Mouse (Mus musculus) testis, postnatal 14 days (tissue): Measurements from ENCODE around the gene Adi1.

Experiments
- DNase-seq: peaks from one replicate; pipeline ENCODE4 v3.0.0; 2021; ENCODE audit warnings: low spot score

The Adi1 gene

DNA sequence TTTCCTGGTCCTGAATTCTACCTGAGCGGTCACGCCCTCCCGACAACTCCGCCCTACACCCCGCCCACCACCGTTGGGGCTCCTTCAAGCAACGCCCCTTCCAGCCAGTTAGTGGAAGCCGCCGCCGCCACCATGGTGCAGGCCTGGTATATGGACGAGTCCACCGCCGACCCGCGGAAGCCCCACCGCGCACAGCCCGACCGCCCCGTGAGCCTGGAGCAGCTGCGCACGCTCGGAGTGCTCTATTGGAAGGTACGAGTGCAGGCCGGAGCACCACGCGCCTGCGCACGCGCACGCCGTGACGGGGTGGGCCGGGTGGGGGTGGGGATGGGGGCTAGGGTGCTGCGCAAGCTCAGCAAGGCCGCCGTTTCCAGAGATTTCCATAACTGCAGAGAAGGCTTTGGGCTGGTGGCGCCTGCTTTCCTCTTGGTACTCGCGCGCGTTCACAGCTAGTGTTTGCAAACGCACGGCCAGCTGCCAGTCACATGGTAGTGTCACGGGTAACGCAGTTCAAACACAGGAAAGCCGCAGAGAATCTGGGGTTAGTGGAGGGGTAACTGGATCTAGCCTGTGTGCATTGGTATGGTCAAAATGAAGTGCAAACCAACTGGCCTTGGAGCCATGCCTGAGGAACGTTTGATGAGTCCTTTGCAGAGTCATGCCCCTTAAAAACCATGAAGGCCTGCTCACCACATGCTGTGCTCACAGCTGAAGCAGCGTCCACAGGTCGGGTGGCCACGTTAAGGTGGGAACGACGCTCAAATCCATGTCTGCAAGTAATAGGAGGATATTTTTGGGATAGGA, at the start of gene Adi1:
Gene Adi1 (plus strand): TSS at position 111 of the 804 bp plus-strand sequence.
- DNase-seq, result peak; percentile 85

DNA sequence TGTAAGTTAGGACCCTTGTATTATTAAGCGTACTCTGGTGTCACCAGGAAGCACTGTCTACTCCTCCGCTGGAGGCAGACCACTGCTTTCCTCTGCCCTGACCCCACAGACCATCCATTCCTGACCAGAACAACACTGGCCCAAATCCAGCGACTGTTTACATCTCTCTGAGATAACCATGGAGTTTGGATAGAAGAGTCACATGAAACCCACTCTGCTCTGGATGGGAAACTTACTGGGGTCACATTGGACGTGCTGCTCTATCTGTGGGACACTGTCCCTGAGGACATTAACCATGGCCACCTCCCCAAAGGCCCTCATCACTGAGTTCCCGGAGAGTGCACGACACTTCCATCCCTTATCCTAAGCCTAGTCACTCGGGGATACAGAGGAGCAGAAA, 49.6 kb upstream of the Adi1 start:
- DNase-seq, result no peak

DNA sequence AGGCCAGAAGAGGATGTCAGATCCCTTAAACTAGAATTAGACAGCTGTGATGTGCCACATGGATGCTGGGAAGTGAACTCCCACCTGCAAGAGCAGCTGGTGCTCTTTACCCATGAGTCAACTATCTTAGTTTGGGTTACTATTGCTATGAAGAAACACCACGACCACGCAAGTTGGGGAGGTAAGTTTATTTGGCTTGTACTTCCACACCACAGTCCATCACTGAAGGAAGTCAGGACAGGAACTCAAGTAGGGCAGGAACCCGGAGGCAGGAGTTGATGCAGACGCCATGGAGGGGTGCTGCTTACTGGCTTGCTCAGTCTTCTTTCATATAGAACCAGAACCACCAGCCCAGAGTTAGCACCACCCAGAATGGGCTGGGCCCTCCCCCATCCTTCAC, 47.9 kb upstream of the Adi1 start:
- DNase-seq, result no peak

DNA sequence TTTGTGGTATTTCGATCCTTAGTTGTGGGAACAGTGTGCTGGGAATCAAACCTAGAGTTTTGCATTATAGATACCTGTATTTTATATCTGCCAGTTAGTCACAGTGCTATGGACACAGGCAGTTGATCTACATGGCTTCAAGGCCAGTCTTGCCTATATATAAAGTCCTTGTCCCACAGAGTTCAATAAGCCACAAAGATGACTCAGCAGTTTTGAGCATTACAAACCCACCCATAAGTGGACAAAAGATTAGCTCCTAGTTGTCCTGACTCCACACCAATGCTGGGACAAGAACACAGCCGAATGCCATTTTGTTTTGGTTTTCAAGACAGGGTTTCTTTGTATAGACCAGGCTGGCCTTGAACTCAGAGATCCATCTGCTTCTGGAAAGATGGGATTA, 46.6 kb upstream of the Adi1 start:
- DNase-seq, result no peak

DNA sequence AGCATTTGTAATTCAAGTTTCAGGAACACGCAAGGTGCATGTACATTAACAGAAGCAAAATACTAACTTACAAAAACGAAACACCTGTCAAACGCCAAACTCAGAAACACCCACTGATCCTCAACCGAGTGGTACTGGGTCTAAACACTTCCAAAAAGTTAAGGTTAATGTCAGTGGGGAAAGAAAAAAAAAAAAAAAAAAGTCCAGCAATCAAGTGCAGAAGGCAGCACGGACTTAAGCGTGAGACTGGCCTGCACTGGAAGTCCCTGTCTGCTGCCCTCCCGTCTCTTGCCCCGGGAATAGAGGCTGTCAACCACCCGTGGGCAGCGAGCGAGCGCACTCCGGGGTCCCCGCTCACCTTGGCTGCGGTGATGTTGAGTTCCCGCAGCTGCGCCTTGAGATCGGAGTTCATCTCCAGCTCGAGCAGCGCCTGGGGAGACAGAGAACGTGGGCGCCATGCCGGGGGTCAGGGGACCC, 39.9 kb upstream of the Adi1 start:
- DNase-seq, result no peak

DNA sequence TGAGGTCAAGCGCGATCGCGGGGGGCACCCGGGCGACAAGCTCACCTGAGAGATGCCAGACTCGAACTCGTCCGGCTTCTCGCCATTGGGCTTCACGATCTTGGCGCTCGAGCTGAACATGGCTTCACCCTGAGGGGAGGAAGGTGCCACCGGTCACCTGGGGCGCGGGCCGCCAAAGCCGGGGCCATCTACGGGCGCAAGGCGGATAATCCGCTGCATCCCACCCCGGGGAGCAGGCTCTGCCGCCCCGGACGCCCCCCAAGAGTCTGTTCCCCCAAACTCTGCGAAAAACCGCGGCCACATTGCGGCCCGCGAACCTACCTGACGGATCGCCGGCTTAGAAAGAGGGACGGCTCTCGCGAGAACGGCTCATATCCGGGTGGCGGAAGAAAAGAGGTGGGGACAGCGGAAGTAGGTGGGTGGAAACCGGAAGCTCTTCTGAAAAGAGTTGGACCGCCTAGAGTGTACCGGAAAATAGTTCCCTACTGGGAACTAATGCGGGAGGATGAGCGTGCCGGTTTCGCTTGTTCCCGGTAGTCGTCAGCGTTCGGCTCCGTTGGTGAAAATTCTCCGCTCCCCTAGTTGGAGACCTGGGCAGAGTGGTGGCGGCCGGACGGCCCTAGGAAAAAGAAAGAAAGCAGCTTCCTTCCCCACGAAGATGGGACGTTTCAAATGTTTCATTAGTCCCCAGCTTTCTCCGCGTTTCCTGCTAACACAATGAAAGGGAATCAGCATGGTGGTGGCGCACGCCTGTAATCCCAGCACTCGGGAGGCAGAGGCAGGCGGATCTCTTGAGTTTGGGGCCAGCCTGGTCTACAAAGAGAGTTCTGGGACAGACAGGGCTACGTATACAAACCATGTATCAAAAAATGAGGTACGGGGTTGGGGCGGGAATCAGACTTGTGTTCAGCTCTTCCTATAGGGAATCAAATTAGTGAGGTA, 39.2 kb upstream of the Adi1 start, which contains the start of gene Rps7:
Gene Rps7 (minus strand): TSS at position 419 of the 942 bp plus-strand sequence.
- peak; percentile 95 for DNase-seq

DNA sequence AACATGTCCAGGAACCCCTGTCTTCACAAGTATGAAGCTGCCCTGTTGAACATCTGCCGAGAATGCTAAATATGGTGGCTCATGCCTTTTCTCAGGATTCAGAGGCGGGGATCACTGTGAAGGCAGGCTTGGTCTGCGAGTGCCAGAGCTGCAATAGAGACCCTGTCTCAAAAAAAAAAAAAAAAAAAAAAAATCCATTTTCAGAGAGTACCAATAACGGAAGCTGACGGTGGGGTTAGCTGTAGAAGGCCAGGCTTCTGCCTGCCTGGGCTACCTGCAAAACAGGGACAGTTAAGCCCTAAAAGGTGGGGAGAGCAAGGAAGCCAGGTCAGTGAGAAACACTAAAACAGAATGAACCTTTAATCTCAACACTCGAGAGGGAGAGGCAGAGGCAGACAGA, 38.5 kb upstream of the Adi1 start:
- no peak for DNase-seq

DNA sequence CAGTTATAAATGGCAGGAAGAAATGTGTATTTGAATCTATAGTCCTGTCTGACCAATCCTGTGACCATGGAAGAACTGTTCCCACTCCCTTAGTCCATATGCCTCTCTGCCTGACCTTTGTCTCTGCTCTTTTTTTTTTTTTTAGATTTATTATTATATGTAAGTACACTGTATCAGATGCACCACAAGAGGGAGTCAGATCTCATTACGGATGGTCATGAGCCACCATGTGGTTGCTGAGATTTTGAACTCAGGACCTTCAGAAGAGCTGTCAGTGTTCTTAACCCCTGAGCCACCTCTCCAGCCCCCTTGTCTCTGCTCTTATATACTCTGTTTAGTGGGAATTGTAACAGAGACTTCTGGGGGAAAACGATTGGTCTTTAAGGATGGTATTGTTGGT, 36.3 kb upstream of the Adi1 start:
- DNase-seq, result no peak

DNA sequence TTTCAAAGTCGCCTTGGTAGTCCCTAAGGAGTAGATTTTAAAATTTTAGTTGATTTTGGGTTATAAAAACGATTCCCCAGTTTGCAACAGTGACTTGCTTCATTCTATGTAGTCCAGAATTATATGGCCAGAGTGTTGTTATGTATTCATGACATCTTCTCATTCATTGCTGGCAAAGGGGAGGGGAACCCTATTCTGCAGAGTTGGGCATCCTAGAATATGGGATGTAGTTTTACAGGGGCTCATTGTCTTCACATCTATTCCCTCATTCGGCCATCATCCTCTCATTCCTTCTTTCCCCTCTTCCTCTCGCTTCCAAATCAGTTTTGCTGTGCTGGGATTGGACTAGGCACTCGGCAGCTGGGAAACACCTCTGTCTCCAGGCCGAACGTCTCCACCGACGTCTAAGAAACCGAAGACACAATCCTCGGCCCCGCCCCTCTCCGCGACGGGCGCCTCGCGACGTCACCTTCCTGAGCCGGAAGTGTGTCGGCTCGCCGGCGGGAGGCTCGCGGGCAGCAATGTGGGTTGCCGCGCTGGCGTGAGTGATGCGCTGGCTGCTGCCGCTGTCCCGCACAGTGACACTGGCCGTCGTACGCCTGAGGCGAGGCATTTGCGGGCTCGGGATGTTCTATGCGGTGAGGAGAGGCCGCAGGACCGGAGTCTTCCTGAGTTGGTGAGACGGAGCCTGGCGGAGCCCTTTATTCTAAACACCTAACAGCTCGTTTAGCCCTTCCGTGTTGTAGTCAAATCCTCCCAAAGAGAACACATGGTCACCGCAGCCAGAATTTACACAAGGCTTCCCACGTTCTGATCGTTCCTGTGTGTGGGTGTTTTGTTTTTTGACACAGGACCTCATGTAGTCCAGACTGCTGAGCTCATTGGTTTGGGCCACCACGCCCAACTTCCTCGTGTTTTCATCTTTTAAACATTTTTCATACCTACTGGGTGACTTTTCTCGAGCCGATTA, 25.6 kb upstream of the Adi1 start, which contains the start of gene Rnaseh1:
Gene Rnaseh1 (plus strand): TSS at position 462 of the 970 bp plus-strand sequence.
- DNase-seq, result peak; percentile 89

DNA sequence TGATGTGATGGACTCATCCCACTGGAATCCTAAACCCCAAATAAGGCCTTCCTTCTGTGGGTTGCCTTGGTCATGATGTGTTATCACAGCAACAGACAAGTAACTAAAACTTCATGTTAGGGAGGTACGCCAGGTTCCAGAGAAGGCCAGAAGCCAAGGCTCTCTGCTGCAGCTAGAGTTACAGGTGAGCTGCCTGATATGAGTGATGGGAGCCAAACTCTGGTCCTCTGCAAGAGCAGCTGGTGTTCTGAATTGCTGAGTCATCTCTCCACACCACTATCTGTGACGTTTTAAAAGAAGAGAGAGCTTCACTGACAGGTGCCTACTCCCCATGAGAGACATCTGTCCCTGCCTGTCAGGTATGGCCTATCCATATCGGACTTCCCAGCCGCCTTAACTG, 12.4 kb upstream of the Adi1 start:
- no peak for DNase-seq

DNA sequence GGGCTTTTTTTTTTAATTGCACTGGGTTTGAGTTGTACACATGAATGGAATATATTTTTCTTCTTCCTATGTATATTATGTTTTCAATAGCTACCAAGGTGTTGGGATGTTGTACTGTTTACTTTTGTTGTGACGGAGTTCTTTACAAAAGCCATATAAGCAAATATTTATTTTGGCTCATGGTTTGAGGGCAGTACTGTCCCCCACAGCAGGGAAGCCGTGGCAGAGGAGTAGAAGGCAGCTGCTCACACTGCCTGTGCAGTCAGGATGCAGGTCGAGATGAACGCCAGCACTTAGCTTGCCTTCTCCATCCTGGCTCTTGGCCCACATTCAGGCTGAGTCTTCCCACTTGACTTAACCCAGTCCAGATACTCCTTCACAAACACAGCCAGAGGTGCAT, 8.3 kb upstream of the Adi1 start:
- no peak for DNase-seq

DNA sequence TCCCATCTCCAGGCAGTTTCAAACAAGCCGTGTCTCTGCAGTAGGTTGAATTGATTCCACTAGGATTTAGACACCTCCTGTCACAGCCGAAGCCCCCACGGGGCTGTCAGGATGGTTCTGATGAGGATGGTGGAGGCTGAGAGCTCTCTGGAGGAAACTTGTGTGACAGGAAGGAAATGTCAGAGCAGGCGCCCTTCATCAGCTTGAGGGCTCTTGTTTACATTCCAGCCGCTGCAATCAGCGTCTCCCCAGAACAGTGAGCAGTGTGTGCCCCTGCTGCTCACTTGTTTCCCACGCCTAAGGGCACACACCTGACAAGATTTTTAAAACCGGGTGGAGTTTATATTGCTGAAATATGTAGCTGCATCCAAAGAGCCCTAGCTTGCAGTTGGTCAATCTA, 7.7 kb upstream of the Adi1 start:
- DNase-seq, result no peak

DNA sequence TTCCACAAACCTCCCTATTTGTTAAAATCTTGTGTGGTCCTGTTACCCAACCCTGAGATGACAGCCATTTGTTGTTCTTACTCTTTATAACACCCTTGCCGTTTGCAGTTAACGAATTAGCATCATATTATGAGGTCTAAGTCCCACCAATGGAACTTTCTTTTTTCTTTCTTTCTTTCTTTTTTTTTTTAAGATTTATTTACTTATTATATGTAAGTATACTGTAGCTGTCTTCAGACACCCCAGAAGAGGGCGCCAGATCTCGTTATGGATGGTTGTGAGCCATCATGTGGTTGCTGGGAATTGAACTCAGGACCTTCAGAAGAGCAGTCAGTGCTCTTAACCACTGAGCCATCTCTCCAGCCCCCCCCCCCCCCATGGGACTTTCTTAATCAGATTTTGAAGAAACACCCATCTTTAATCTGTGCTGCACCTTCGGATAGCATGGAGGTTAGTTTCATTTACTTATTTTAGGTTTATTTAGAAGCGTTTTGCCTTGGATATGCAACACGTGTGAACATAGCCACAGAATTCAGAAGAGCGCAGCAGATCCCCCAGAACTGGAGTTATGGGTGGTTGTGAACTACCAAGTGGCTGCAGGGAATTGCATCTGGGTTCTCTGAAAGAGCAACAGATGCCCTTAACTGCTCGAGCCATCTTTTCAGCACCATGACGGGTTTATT, 852 bp upstream of the Adi1 start:
- no peak for DNase-seq

DNA sequence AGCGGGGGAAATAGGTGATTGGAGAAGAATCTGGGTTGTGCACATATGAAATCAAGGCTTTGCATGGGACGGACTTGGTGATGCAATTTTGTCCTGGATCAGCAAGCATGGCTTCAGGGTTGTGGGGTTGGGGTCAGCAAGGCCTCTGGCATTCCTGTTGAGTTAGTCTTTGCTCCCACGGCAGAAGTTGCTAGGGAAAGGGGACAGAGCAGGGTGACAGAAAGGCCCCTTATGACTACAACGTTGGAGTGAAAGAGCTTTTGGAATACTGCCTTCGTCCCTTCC, 836 bp downstream of the Adi1 start:
- no peak for DNase-seq

DNA sequence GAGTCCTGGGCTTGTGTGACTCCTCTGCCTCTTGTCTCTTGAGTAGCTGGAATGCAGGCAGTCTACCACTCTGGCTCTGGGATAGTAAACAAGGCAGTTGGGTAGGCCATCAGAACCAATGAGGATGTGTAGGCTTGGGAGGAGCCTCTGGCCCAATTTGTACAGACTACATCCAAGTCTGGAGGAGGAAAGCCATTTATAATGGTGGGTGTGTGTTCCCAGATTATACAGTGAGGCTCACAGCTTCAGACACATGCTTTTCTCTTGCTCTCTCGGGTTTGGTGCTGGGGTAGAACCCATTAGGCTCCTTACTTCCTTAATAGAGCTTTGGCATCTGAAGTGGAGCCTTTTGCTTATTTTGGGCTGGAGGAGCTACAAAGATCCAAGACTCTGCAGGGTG, 9.6 kb downstream of the Adi1 start:
- no peak for DNase-seq

DNA sequence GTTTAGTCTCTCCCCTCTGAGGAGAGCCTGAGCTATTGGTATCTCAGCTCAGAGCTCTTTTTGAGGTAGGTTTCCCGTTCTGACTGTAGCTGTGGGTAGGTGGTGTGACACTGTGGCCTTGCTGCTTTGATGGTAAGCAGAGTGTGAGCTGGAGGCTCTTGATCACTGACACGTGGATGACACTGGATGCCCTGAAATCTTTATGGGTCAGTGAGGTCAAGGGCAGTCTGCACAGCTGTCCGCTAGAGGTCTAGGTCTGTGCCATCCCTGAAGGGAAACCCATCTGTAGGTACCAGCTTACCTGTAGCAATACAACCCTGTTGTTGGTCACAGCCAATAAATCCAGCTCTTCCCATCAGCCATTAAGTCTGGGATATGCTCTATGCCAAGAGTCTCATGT, 10.7 kb downstream of the Adi1 start:
- no peak for DNase-seq

DNA sequence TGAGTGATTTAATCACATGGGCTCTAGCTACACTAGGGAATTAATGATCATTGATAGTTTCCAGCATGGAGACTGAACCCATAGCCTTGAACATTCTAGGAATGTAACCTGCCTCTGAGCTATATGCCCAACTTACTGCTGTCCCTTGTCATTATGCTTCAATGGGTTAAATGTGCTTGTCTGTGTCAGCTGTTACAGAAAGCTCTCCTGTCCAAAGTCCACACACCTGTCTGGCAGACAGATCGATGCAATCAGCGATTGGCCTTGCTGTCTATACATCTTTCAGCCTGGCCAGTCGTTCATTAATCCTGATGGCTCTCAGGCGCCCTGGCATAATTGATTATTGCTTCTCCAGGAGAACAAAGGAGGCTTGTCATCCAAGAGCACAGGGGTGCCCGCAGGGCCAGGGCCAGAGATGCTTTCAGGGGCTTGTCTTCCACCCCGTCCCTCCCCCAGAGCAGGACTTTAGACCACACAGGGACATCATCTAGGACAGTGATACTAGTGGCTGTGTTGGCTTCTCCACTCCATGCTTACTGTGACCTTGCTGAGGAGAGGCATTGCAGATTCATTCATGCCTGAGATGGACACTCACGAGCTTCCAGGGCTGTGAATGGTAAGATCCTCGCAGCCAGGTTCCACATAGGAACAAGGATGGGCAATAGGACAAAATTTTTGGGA, 11.3 kb downstream of the Adi1 start:
- no peak for DNase-seq

DNA sequence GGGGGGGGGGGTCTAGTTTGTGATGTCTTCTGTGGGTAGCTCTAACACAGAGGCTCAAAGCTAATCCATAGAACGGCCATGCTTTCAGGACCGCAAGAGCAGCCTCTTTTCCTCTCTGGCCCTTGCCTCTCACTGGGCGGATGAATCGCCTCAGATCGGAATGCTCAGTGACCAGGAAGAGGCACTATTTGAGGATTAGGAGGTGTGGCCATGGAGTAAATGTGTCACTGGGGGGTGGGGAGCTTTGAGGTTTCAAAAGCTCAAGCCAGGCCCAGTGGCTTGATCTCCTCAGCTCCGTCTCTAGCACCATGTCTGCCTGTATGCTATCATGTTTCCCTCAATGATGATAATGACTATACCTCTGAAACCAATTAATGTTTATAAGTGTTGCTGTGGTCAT, 14.0 kb downstream of the Adi1 start:
- no peak for DNase-seq

DNA sequence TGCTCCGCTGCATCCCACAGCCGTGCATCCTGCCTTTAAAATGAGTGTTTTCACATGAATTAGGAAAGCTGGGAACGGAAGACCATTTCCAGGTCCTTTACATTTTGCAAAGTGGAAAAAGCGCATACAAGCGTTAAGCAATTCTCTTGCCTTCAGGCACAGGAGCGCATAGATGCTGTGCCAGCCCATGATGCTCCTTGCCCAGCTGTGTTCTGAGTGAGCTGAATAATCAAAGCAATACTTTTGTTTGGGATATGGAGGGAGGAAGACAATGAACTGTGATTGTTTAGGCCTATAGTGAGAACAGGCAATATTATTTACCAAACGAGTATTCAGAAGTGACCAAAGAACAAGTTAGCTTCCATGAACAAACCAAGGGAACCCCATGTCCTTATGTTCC, 15.7 kb downstream of the Adi1 start:
- DNase-seq, result no peak

DNA sequence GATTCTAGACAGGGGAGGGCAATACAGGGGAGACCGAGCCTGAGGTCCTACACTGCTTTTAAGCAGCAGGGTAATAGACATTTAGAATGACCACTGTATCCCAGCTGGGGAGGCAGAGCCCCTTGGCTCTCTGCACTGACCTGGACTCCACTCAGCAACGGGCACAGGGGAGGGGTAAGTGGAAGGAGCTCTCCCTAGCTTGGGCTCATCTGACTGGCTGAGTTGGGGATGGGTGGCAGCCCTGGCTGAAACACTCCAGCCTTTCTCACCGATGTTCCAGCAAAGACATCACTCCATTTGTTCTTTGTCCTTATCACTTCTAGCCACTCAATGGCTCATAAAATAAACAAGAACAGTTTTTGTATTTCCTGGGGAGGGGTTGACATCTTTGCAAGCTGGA, 18.7 kb downstream of the Adi1 start:
- DNase-seq, result no peak

DNA sequence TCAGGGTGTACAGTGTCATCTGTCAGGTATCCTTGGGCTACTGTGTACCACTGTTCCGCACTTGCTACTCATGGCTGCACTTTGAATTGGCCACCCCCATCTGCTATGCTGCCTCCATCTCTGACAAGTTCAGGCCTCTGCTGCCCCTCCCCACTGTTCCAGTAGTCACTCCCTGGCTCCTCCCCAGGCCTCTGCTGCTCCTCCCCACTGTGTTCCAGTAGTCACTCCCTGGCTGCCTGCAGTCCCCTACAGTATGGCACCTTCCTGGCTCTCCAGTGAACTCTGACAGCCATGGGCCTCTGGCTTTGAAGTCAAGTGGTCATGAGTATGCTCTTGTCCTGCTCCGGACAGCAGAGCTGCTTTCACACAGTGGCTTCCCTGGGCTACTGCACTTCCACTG, 19.2 kb downstream of the Adi1 start:
- no peak for DNase-seq
